Mouse (Mus musculus) testis, adult 2 months (tissue): ENCODE measurements around the gene Vav2.

Source experiments
- CTCF ChIP-seq: fragments of 200-500 bp; IDR thresholded peaks from 2 replicates; pipeline ENCODE4 v1.5.1; 2012; ENCODE audit warnings: low read depth, mild to moderate bottlenecking, inconsistent platforms, low read length, moderate library complexity; ENCODE audit not compliant: control insufficient read depth, insufficient read depth, insufficient replicate concordance
- POLR2A ChIP-seq: fragments of 200-500 bp; IDR thresholded peaks from 2 replicates; pipeline ENCODE4 v1.6.1; 2012; ENCODE audit warnings: low read depth, mild to moderate bottlenecking, inconsistent platforms, low read length, moderate library complexity; ENCODE audit not compliant: control insufficient read depth

DNA sequence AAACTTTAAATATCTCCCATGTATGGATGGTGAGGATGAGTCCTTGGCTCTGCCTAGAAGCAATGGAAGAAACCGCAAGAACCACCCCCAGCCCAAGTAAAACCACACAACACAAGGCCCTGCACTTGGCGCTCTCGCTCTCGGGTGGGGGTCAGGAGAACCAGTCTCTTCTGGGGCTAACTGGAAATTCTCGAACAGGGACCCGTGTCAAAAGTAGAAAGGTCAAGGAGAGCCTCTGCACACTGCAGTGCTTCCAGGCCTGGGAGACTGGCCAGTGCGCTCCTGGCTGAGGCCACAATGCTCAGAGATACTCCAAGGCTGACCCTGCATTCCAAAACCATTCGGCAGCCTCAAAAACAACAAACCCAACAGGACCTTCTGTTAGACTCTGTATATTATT, 20.0 kb upstream of the Vav2 start:
- TF ChIP-seq POLR2A: no peak
- no peak for TF ChIP-seq CTCF
